Mouse (Mus musculus) thymus, postnatal 14 days (tissue): ENCODE measurements around the gene Tuba1b.
"Not testable (repeated sequence)": the region's sequence is repeated elsewhere in the genome, so short reads cannot be mapped to it uniquely, and the experiment has no call there.

Experiments
- DNase-seq: peaks from one replicate; pipeline ENCODE4 v3.0.0; 2021

The Tuba1b gene

GRCm38 (mm10) chr15:98922581-98922980 is 11.8 kb downstream of the Tuba1b start:
- DNase-seq = no peak

- no peak for DNase-seq
Observed at GRCm38 (mm10) chr15:98921510-98921909, 12.9 kb downstream of the Tuba1b start.

GRCm38 (mm10) chr15:98918499-98918895 is 15.9 kb downstream of the Tuba1b start:
- not testable (repeated sequence) for DNase-seq

- peak; percentile 99 for DNase-seq
Observed at GRCm38 (mm10) chr15:98917538-98918498, 16.5 kb downstream of the Tuba1b start, which contains the start of gene Lmbr1l. Gene Lmbr1l, minus strand, starts transcription at chr15:98918231.

- no peak for DNase-seq
Observed at GRCm38 (mm10) chr15:98917091-98917490, 17.3 kb downstream of the Tuba1b start.

GRCm38 (mm10) chr15:98916016-98916415 is 18.3 kb downstream of the Tuba1b start:
- DNase-seq = no peak

- no peak for DNase-seq
Observed at GRCm38 (mm10) chr15:98914903-98915302, 19.5 kb downstream of the Tuba1b start.

GRCm38 (mm10) chr15:98904692-98905091 is 29.7 kb downstream of the Tuba1b start:
- peak; percentile 57 for DNase-seq

GRCm38 (mm10) chr15:98902600-98902999 is 31.8 kb downstream of the Tuba1b start:
- DNase-seq = no peak

- no peak for DNase-seq
Observed at GRCm38 (mm10) chr15:98901530-98901929, 32.8 kb downstream of the Tuba1b start.

- no peak for DNase-seq
Observed at GRCm38 (mm10) chr15:98897928-98898800, 36.2 kb downstream of the Tuba1b start, which contains the start of gene Dhh. Gene Dhh, minus strand, starts transcription at chr15:98898540.

- DNase-seq = no peak
Observed at GRCm38 (mm10) chr15:98897495-98897894, 36.9 kb downstream of the Tuba1b start.

GRCm38 (mm10) chr15:98895635-98896589 is 38.5 kb downstream of the Tuba1b start:
- no peak for DNase-seq

GRCm38 (mm10) chr15:98894746-98895634 is 39.4 kb downstream of the Tuba1b start:
- no peak for DNase-seq

GRCm38 (mm10) chr15:98893940-98894745 is 40.2 kb downstream of the Tuba1b start, which contains the start of gene Rhebl1:
Gene Rhebl1, minus strand, starts transcription at chr15:98894540.
- DNase-seq = peak; percentile 35

GRCm38 (mm10) chr15:98893036-98893435 is 41.3 kb downstream of the Tuba1b start:
- no peak for DNase-seq

- peak; percentile 64 for DNase-seq
Observed at GRCm38 (mm10) chr15:98891907-98892606, 42.3 kb downstream of the Tuba1b start.

- DNase-seq = no peak
Observed at GRCm38 (mm10) chr15:98891198-98891742, 43.1 kb downstream of the Tuba1b start.

- DNase-seq = no peak
Observed at GRCm38 (mm10) chr15:98887526-98887925, 46.8 kb downstream of the Tuba1b start.
